Mouse (Mus musculus) MEL (cell line): ENCODE data around the gene A730015C16Rik. TPM values are rescaled to one million over a fixed set of nuclear protein-coding genes. Genes with fewer than 3 reads are reported as not detected.

Source experiments
- DNase-seq: peaks from one replicate; pipeline ENCODE4 v3.0.0; 2011; ENCODE audit warnings: low read depth, low spot score
- H3K27ac ChIP-seq: 2 replicates; pipeline ENCODE4 v1.5.1; 2012; ENCODE audit warnings: low read depth, mild to moderate bottlenecking, control low read depth, low read length, moderate library complexity; ENCODE audit not compliant: control insufficient read depth
- H3K27me3 ChIP-seq, 2 experiments: fragments of 150-350 bp in 1 of 2; sonication (generic) in 1 of 2; 2 replicates each; pipeline ENCODE4 v1.6.1; 2012; ENCODE audit warnings: low read length in 2 of 2, mild to moderate bottlenecking in 2 of 2, improper control_type of control experiment in 1 of 2, moderate library complexity in 1 of 2; ENCODE audit not compliant: insufficient read depth in 2 of 2, control insufficient read depth in 1 of 2
- H3K36me3 ChIP-seq, 2 experiments: 2 replicates each; pipeline ENCODE4 v1.6.1; 2012 to 2014; ENCODE audit warnings: low read length in 2 of 2, improper control_type of control experiment in 1 of 2, inconsistent platforms in 1 of 2, mild to moderate bottlenecking in 1 of 2; ENCODE audit not compliant: insufficient read depth in 2 of 2, control insufficient read depth in 1 of 2
- H3K4me1 ChIP-seq, 2 experiments: fragments of 150-350 bp in 1 of 2; sonication (generic) in 1 of 2; 2 replicates each; pipeline ENCODE4 v1.6.1; 2012; ENCODE audit warnings: low read length in 2 of 2, improper control_type of control experiment in 1 of 2, mild to moderate bottlenecking in 1 of 2; ENCODE audit not compliant: insufficient read depth in 2 of 2, control insufficient read depth in 1 of 2
- H3K4me3 ChIP-seq, 2 experiments: fragments of 150-350 bp in 1 of 2; sonication (generic) in 1 of 2; 2 replicates each; pipeline ENCODE4 v1.5.1; 2012; ENCODE audit warnings: low read depth in 2 of 2, low read length in 2 of 2, mild to moderate bottlenecking in 2 of 2, moderate library complexity in 2 of 2, control low read depth in 1 of 2, improper control_type of control experiment in 1 of 2; ENCODE audit not compliant: control insufficient read depth in 1 of 2, insufficient read depth in 1 of 2
- H3K79me2 ChIP-seq: 2 replicates; pipeline ENCODE4 v1.6.1; 2012; ENCODE audit warnings: mild to moderate bottlenecking, low read length, moderate library complexity; ENCODE audit not compliant: control insufficient read depth, poor library complexity, insufficient read depth
- H3K9ac ChIP-seq: 2 replicates; pipeline ENCODE4 v1.6.1; 2012; ENCODE audit warnings: low read depth, mild to moderate bottlenecking, control low read depth, low read length, moderate library complexity; ENCODE audit not compliant: control insufficient read depth, poor library complexity, severe bottlenecking
- H3K9me3 ChIP-seq: fragments of 150-350 bp; sonication (generic); replicated peaks from 2 replicates; pipeline ENCODE4 v1.6.1; 2012; ENCODE audit warnings: mild to moderate bottlenecking, low read length, improper control_type of control experiment, moderate library complexity; ENCODE audit not compliant: insufficient read depth
- CHD1 ChIP-seq: IDR thresholded peaks from 2 replicates; pipeline ENCODE4 v1.6.1; 2012; ENCODE audit warnings: low read depth, mild to moderate bottlenecking, inconsistent platforms, low read length, improper control_type of control experiment
- CHD2 ChIP-seq: IDR thresholded peaks from 2 replicates; pipeline ENCODE4 v1.6.1; 2011; ENCODE audit warnings: low read length, improper control_type of control experiment
- CTCF ChIP-seq, 3 experiments: IDR thresholded peaks in 2 of 3; conservative IDR thresholded peaks in 1 of 3; 2 replicates each; pipeline ENCODE4 v1.5.1; 2011 to 2012; ENCODE audit warnings: low read length in 3 of 3, low read depth in 2 of 3, mild to moderate bottlenecking in 2 of 3, improper control_type of control experiment in 1 of 3, inconsistent platforms in 1 of 3, mixed read lengths in 1 of 3, moderate library complexity in 1 of 3; ENCODE audit not compliant: control insufficient read depth in 1 of 3, insufficient read depth in 1 of 3, poor library complexity in 1 of 3, severe bottlenecking in 1 of 3
- E2F4 ChIP-seq: IDR thresholded peaks from 2 replicates; pipeline ENCODE4 v1.6.1; 2011; ENCODE audit warnings: low read depth, low read length, improper control_type of control experiment, borderline replicate concordance
- ELF1 ChIP-seq: IDR thresholded peaks from 2 replicates; pipeline ENCODE4 v1.6.1; 2014; ENCODE audit warnings: low read depth, mild to moderate bottlenecking, inconsistent platforms, low read length, improper control_type of control experiment, moderate library complexity
- ETS1 ChIP-seq: IDR thresholded peaks from 2 replicates; pipeline ENCODE4 v1.6.1; 2012; ENCODE audit warnings: low read depth, mild to moderate bottlenecking, inconsistent platforms, low read length, improper control_type of control experiment, moderate library complexity
- GABPA ChIP-seq: IDR thresholded peaks from 2 replicates; pipeline ENCODE4 v1.6.1; 2012; ENCODE audit warnings: low read depth, mild to moderate bottlenecking, inconsistent platforms, low read length, improper control_type of control experiment, moderate library complexity
- GATA1 ChIP-seq: IDR thresholded peaks from 2 replicates; pipeline ENCODE4 v1.6.1; 2011; ENCODE audit warnings: low read depth, low read length, improper control_type of control experiment
- HCFC1 ChIP-seq: IDR thresholded peaks from 2 replicates; pipeline ENCODE4 v1.6.1; 2012; ENCODE audit warnings: low read depth, mild to moderate bottlenecking, inconsistent platforms, low read length, improper control_type of control experiment, moderate library complexity
- JUND ChIP-seq: IDR thresholded peaks from 2 replicates; pipeline ENCODE4 v1.6.1; 2011; ENCODE audit warnings: low read depth, mild to moderate bottlenecking, improper control_type of control experiment, low read length
- KAT2A ChIP-seq: conservative IDR thresholded peaks from 2 replicates; pipeline ENCODE4 v1.6.1; 2012; ENCODE audit warnings: low read depth, low read length, improper control_type of control experiment, inconsistent platforms
- MAFK ChIP-seq: IDR thresholded peaks from 2 replicates; pipeline ENCODE4 v1.6.1; 2011; ENCODE audit warnings: low read depth, mild to moderate bottlenecking, low read length, improper control_type of control experiment, borderline replicate concordance
- MAZ ChIP-seq: IDR thresholded peaks from 2 replicates; pipeline ENCODE4 v1.6.1; 2012; ENCODE audit warnings: low read depth, mild to moderate bottlenecking, inconsistent platforms, low read length, improper control_type of control experiment
- MEF2A ChIP-seq: IDR thresholded peaks from 2 replicates; pipeline ENCODE4 v1.6.1; 2014; ENCODE audit warnings: low read depth, mild to moderate bottlenecking, inconsistent platforms, low read length, improper control_type of control experiment; ENCODE audit not compliant: poor library complexity, insufficient replicate concordance, severe bottlenecking; ENCODE audit errors: extremely low read depth
- MYC ChIP-seq: IDR thresholded peaks from 2 replicates; pipeline ENCODE4 v1.6.1; 2011; ENCODE audit warnings: low read depth, mild to moderate bottlenecking, low read length, improper control_type of control experiment, moderate library complexity
- POLR2A ChIP-seq, 2 experiments: IDR thresholded peaks; 2 replicates each; pipeline ENCODE4 v1.6.1; 2011 to 2012; ENCODE audit warnings: low read length in 2 of 2, mild to moderate bottlenecking in 2 of 2, control low read depth in 1 of 2, improper control_type of control experiment in 1 of 2, low read depth in 1 of 2, moderate library complexity in 1 of 2; ENCODE audit not compliant: control insufficient read depth in 1 of 2, insufficient read depth in 1 of 2, poor library complexity in 1 of 2
- POLR2AphosphoS5 ChIP-seq: IDR thresholded peaks from 2 replicates; pipeline ENCODE4 v1.6.1; 2012; ENCODE audit warnings: low read depth, borderline replicate concordance, mild to moderate bottlenecking, inconsistent platforms, low read length, moderate library complexity, mixed read lengths
- RAD21 ChIP-seq: IDR thresholded peaks from 2 replicates; pipeline ENCODE4 v1.6.1; 2011; ENCODE audit warnings: mild to moderate bottlenecking, low read depth, low read length, improper control_type of control experiment
- RCOR1 ChIP-seq: IDR thresholded peaks from 2 replicates; pipeline ENCODE4 v1.6.1; 2012; ENCODE audit warnings: low read depth, mild to moderate bottlenecking, inconsistent platforms, low read length, improper control_type of control experiment
- SIN3A ChIP-seq: IDR thresholded peaks from 2 replicates; pipeline ENCODE4 v1.6.1; 2012; ENCODE audit warnings: low read length, improper control_type of control experiment, inconsistent platforms
- SMC3 ChIP-seq: IDR thresholded peaks from 2 replicates; pipeline ENCODE4 v1.6.1; 2011; ENCODE audit warnings: low read depth, low read length, improper control_type of control experiment
- TBP ChIP-seq: IDR thresholded peaks from 2 replicates; pipeline ENCODE4 v1.8.0; 2011; ENCODE audit warnings: low read depth, low read length, improper control_type of control experiment
- USF1 ChIP-seq: IDR thresholded peaks from 2 replicates; pipeline ENCODE4 v1.6.1; 2014; ENCODE audit warnings: low read depth, mild to moderate bottlenecking, inconsistent platforms, low read length, improper control_type of control experiment, moderate library complexity
- USF2 ChIP-seq, 2 experiments: IDR thresholded peaks; 2 replicates each; pipeline ENCODE4 v1.6.1; 2011 to 2012; ENCODE audit warnings: improper control_type of control experiment in 2 of 2, low read length in 2 of 2, borderline replicate concordance in 1 of 2, inconsistent platforms in 1 of 2, low read depth in 1 of 2, mild to moderate bottlenecking in 1 of 2; ENCODE audit not compliant: insufficient read depth in 1 of 2
- ZC3H11A ChIP-seq: IDR thresholded peaks from 2 replicates; pipeline ENCODE4 v1.6.1; 2012; ENCODE audit warnings: low read depth, mild to moderate bottlenecking, inconsistent platforms, low read length, improper control_type of control experiment
- ZKSCAN1 ChIP-seq: IDR thresholded peaks from 2 replicates; pipeline ENCODE4 v1.6.1; 2012; ENCODE audit warnings: low read depth, mild to moderate bottlenecking, inconsistent platforms, low read length, improper control_type of control experiment, moderate library complexity
- polyA plus RNA-seq, 2 experiments: library from polyadenylated mRNA; stranded (reverse) in 1 of 2; unstranded in 1 of 2; fragments of >175 nt in 1 of 2; fragments of >200 nt in 1 of 2; gene quantifications; 2 replicates each; pipeline versions ENCODE4 v1.2.1 to v1.2.4; 2012; ENCODE audit warnings: low replicate concordance in 2 of 2, low read depth in 1 of 2; ENCODE audit not compliant: insufficient read length in 2 of 2, insufficient read depth in 1 of 2, missing spikeins in 1 of 2
- total RNA-seq: library from RNA; depleted of rRNA; stranded (reverse); fragments of 300-350 nt; gene quantifications from 2 replicates; pipeline ENCODE4 v1.2.3, GENCODE M21; 2012; rRNA removed

A730015C16Rik gene
- total and polyA plus RNA-seq, 3 experiments: 0.56 to 11.6 TPM; not detected in 1

- DNase-seq: peak; percentile 62
- Histone ChIP-seq H3K9ac (no peak overlapping the region), H3K79me2 (no peaks in the 10 kb centered on the region), H3K4me3 (no peak overlapping the region), H3K27me3 (peaks cover 12 to 37% of the 10 kb centered on the region in 2 experiments), H3K36me3 (no peaks in the 10 kb centered on the region), H3K4me1 (no peaks in the 10 kb centered on the region), H3K27ac (no peak overlapping the region)
- TF ChIP-seq CTCF (IDR thresholded peaks at IDR 0.05 in 2 of 3, conservative IDR thresholded peaks at IDR 0.05 in 1 of 3; ENCODE audit: control insufficient read depth in 1 of 3, insufficient read depth in 1 of 3, low read depth in 2 of 3, low read length in 3 of 3, poor library complexity in 1 of 3, severe bottlenecking in 1 of 3) (peak; percentile 61 to 80 (median 74)), USF2 (IDR thresholded peaks at IDR 0.05; ENCODE audit: borderline replicate concordance in 1 of 2, insufficient read depth in 1 of 2, low read depth in 1 of 2, low read length in 2 of 2) (no peak), RCOR1 (no peak), KAT2A (no peak), RAD21 (peak; percentile 64), ZKSCAN1 (no peak), SMC3 (peak; percentile 83), MEF2A (no peak), MAZ (peak; percentile 50; the same call in 1 of the 2 replicates), ETS1 (no peak), CHD2 (no peak), GABPA (no peak), MYC (no peak), USF1 (no peak), ZC3H11A (peak; percentile 53), POLR2AphosphoS5 (no peak), E2F4 (no peak), GATA1 (no peak), TBP (no peak), MAFK (no peak), CHD1 (no peak), JUND (no peak), HCFC1 (no peak), ELF1 (no peak), SIN3A (no peak), POLR2A (IDR thresholded peaks at IDR 0.05; ENCODE audit: control insufficient read depth in 1 of 2, insufficient read depth in 1 of 2, low read depth in 1 of 2, low read length in 2 of 2, poor library complexity in 1 of 2) (no peak)
- TF ChIP-seq, all 39 proteins: peak for 5
- no peaks in the 10 kb centered on the region for H3K9me3 ChIP-seq
Measured at GRCm38 (mm10) chr4:108798083-108798830, 50.2 kb downstream of the A730015C16Rik start.

Other genes with a start within 250 kb of the A730015C16Rik start
- gene Cc2d1b, start 228.7 kb downstream of the A730015C16Rik start, total RNA-seq: 35.6 and 37.0 TPM in 2 replicates
- 10 to 100 TPM in 1 of 2 experiments, not detected in 1; 50.3 TPM for gene Cc2d1b, start 228.7 kb downstream of the A730015C16Rik start, polyA plus RNA-seq
- gene 3110021N24Rik, start 129.0 kb downstream of the A730015C16Rik start, total RNA-seq: not detected in 2 replicates
- not detected for gene 3110021N24Rik, start 129.0 kb downstream of the A730015C16Rik start, polyA plus RNA-seq
- not detected in 2 replicates for gene Zfyve9, start 67.8 kb downstream of the A730015C16Rik start, total RNA-seq
- gene Zfyve9, start 67.8 kb downstream of the A730015C16Rik start, polyA plus RNA-seq: under 1 TPM in 1 of 2 experiments, not detected in 1; 0.14 TPM
- 24.4 and 24.5 TPM in 2 replicates for gene Btf3l4, start 15.0 kb downstream of the A730015C16Rik start, total RNA-seq
- gene Btf3l4, start 15.0 kb downstream of the A730015C16Rik start, polyA plus RNA-seq: 10 to 100 TPM in 1 of 2 experiments, not detected in 1; 43.8 TPM
- gene Txndc12, start 14.0 kb downstream of the A730015C16Rik start, total RNA-seq: 14.9 and 19.5 TPM in 2 replicates
- gene Txndc12, start 14.0 kb downstream of the A730015C16Rik start, polyA plus RNA-seq: 100 to 1,000 TPM in 1 of 2 experiments, 10 to 100 TPM in 1; 47.4 to 145 TPM
- 47.2 and 65.3 TPM in 2 replicates for gene Kti12, start 834 bp downstream of the A730015C16Rik start, total RNA-seq
- gene Kti12, start 834 bp downstream of the A730015C16Rik start, polyA plus RNA-seq: 10 to 100 TPM in 1 of 2 experiments, not detected in 1; 90.5 TPM
- not detected in 2 replicates for gene Rab3b, start 30.4 kb upstream of the A730015C16Rik start, total RNA-seq
- gene Rab3b, start 30.4 kb upstream of the A730015C16Rik start, polyA plus RNA-seq: under 1 TPM in 1 of 2 experiments, not detected in 1; 0.11 TPM
- 24.2 and 27.7 TPM in 2 replicates for gene Nrd1, start 152.0 kb upstream of the A730015C16Rik start, total RNA-seq
- gene Nrd1, start 152.0 kb upstream of the A730015C16Rik start, polyA plus RNA-seq: 100 to 1,000 TPM in 1 of 2 experiments, 10 to 100 TPM in 1; 72.7 to 883 TPM